Mouse (Mus musculus) kidney, adult 2 months (tissue): ENCODE measurements around the gene Olfr49. TPM values are rescaled to one million over a fixed set of nuclear protein-coding genes. Genes with fewer than 3 reads are reported as not detected.
"Not testable (repeated sequence)": the region's sequence is repeated elsewhere in the genome, so short reads cannot be mapped to it uniquely, and the experiment has no call there.

Experiments
- DNase-seq: peaks from one replicate; pipeline ENCODE4 v3.0.0; 2021
- H3K27ac ChIP-seq: fragments of 200-500 bp; 2 replicates; pipeline ENCODE4 v1.5.1; 2012; ENCODE audit warnings: low read depth, low read length, control low read depth, inconsistent platforms; ENCODE audit not compliant: insufficient read depth
- H3K27me3 ChIP-seq: fragments of 200-500 bp; replicated peaks from 2 replicates; pipeline ENCODE4 v1.6.1; 2012; ENCODE audit warnings: mild to moderate bottlenecking, moderate library complexity, low read length, inconsistent platforms; ENCODE audit not compliant: control insufficient read depth, insufficient read depth
- H3K36me3 ChIP-seq: fragments of 200-500 bp; 2 replicates; pipeline ENCODE4 v1.6.1; 2012; ENCODE audit warnings: mild to moderate bottlenecking, moderate library complexity, low read length, inconsistent platforms; ENCODE audit not compliant: control insufficient read depth, insufficient read depth
- H3K4me1 ChIP-seq: fragments of 200-500 bp; 2 replicates; pipeline ENCODE4 v1.6.1; 2011; ENCODE audit warnings: low read length; ENCODE audit not compliant: control insufficient read depth, insufficient read depth
- H3K4me3 ChIP-seq: fragments of 200-500 bp; 2 replicates; pipeline ENCODE4 v1.5.1; 2011; ENCODE audit warnings: mild to moderate bottlenecking, low read depth, low read length, control low read depth; ENCODE audit not compliant: insufficient read depth
- CTCF ChIP-seq: fragments of 200-500 bp; conservative IDR thresholded peaks from 2 replicates; pipeline ENCODE4 v1.5.1; 2011; ENCODE audit warnings: low read depth, mild to moderate bottlenecking, control low read depth, low read length, moderate library complexity, mixed read lengths; ENCODE audit not compliant: insufficient read depth, insufficient read length
- POLR2A ChIP-seq: fragments of 200-500 bp; IDR thresholded peaks from one replicate; pipeline ENCODE4 v1.6.1; 2011; ENCODE audit warnings: low read depth, low read length, control low read depth
- WGBS: fragments of 180-500 bp; shearing (Covaris S2); methylation state at CpG from one replicate; pipeline ENCODE4 v1.1.7; 2018; 5-methylcytosine and 5-hydroxymethylcytosine counted together
- polyA plus RNA-seq: library from polyadenylated mRNA; depleted of rRNA; stranded (reverse); fragments of >200 nt; gene quantifications from 2 replicates; pipeline ENCODE4 v1.2.3, GENCODE M21; 2012; rRNA removed

The Olfr49 gene
- polyA plus RNA-seq, 1 experiment = not detected

GRCm38 (mm10) chr14:54231176-54231956 is 53.4 kb downstream of the Olfr49 start:
- H3K27me3 ChIP-seq = no peaks in the 10 kb centered on the region
- no peaks in the 10 kb centered on the region for H3K36me3 ChIP-seq
- no peak overlapping the region for H3K27ac ChIP-seq
- peaks cover 7% of the 10 kb centered on the region for H3K4me1 ChIP-seq
- no peak overlapping the region for H3K4me3 ChIP-seq
- no peak for DNase-seq
- WGBS = 82% methylated on average over 19 of the region's 21 CpGs
- TF ChIP-seq CTCF = no peak
- TF ChIP-seq POLR2A = no peak

GRCm38 (mm10) chr14:54230638-54231150 is 54.0 kb downstream of the Olfr49 start:
- TF ChIP-seq POLR2A (no peak), CTCF (no peak)
- H3K36me3 ChIP-seq = no peaks in the 10 kb centered on the region
- no peak for DNase-seq
- no peaks in the 10 kb centered on the region for H3K27me3 ChIP-seq
- H3K27ac ChIP-seq = no peak overlapping the region
- 88% methylated on average over 14 of the region's 14 CpGs for WGBS
- peaks cover 7% of the 10 kb centered on the region for H3K4me1 ChIP-seq
- H3K4me3 ChIP-seq = no peak overlapping the region

GRCm38 (mm10) chr14:54229849-54230248 is 54.9 kb downstream of the Olfr49 start:
- 93% methylated on average over 3 of the region's 4 CpGs for WGBS

GRCm38 (mm10) chr14:54228933-54229713 is 55.6 kb downstream of the Olfr49 start:
- no peak for TF ChIP-seq CTCF
- no peak for TF ChIP-seq POLR2A
- DNase-seq = no peak
- Histone ChIP-seq H3K27me3 (no peaks in the 10 kb centered on the region), H3K4me1 (peaks cover 7% of the 10 kb centered on the region), H3K27ac (no peak overlapping the region), H3K36me3 (no peaks in the 10 kb centered on the region), H3K4me3 (no peak overlapping the region)
- WGBS = 58% methylated on average over 25 of the region's 25 CpGs

More at GRCm38 (mm10) chr14:54229849-54230248, 54.9 kb downstream of the Olfr49 start:
- H3K27me3 ChIP-seq, H3K36me3 ChIP-seq, DNase-seq, H3K4me1 ChIP-seq, H3K4me3 ChIP-seq, H3K27ac ChIP-seq: not testable (repeated sequence)

- DNase-seq = no peak
- peaks cover 6% of the 10 kb centered on the region for H3K4me1 ChIP-seq
- H3K4me3 ChIP-seq = no peak overlapping the region
- no peaks in the 10 kb centered on the region for H3K27me3 ChIP-seq
- H3K27ac ChIP-seq = no peak overlapping the region
- TF ChIP-seq POLR2A = no peak
- no peak for TF ChIP-seq CTCF
- 48% methylated on average over 7 of the region's 7 CpGs for WGBS
- H3K36me3 ChIP-seq = no peaks in the 10 kb centered on the region
These were observed 56.2 kb downstream of the Olfr49 start for GRCm38 (mm10) chr14:54228501-54228900.

Other genes starting within 250 kb of the Olfr49 start
- 773 and 775 TPM in 2 replicates for gene Dad1, start 30.8 kb downstream of the Olfr49 start, polyA plus RNA-seq
- gene Abhd4, start 30.8 kb downstream of the Olfr49 start, polyA plus RNA-seq = 74.5 and 75.8 TPM in 2 replicates
- 153 and 182 TPM in 2 replicates for gene Oxa1l, start 75.9 kb upstream of the Olfr49 start, polyA plus RNA-seq
- 454 and 464 TPM in 2 replicates for gene Slc7a7, start 132.8 kb upstream of the Olfr49 start, polyA plus RNA-seq
- 366 and 425 TPM in 2 replicates for gene Mrpl52, start 142.0 kb upstream of the Olfr49 start, polyA plus RNA-seq
- 37.2 and 42.1 TPM in 2 replicates for gene Mmp14, start 146.7 kb upstream of the Olfr49 start, polyA plus RNA-seq
- gene Lrp10, start 179.2 kb upstream of the Olfr49 start, polyA plus RNA-seq = 168 and 211 TPM in 2 replicates
- gene Rem2, start 191.2 kb upstream of the Olfr49 start, polyA plus RNA-seq = 0.23 and 0.30 TPM in 2 replicates
- 30.9 and 33.0 TPM in 2 replicates for gene Prmt5, start 232.6 kb upstream of the Olfr49 start, polyA plus RNA-seq